Mouse (Mus musculus): ENCODE data around the gene Ppp6r3. TPM values are rescaled to one million over a fixed set of nuclear protein-coding genes. Genes with fewer than 3 reads are reported as not detected.
"Not testable (repeated sequence)": the region's sequence is repeated elsewhere in the genome, so short reads cannot be mapped to it uniquely, and the experiment has no call there.

Gene Ppp6r3
- total and polyA plus RNA-seq, 3 experiments = 84.7 to 115 (median 105) TPM

- ATAC-seq (ENCODE audit: extremely low read depth, insufficient number of reproducible peaks, low FRiP score, poor library complexity, severe bottlenecking) (no peak), DNase-seq (ENCODE audit: low spot score) (no peak)
- TF ChIP-seq CTCF (IDR thresholded peaks at IDR 0.05; ENCODE audit: low read depth, low read length) = no peak
- no peak for TF ChIP-seq TAL1 (conservative IDR thresholded peaks at IDR 0.05; ENCODE audit: low read depth, low read length)
- TF ChIP-seq GATA1 (IDR thresholded peaks at IDR 0.05; ENCODE audit: borderline replicate concordance, low read length) = no peak
- no peak for TF ChIP-seq GATA2 (IDR thresholded peaks at IDR 0.05; ENCODE audit: borderline replicate concordance, low read depth, low read length)
- no peak for TF ChIP-seq POLR2AphosphoS5 (IDR thresholded peaks at IDR 0.05; ENCODE audit: insufficient replicate concordance, low read depth, low read length)
- Histone ChIP-seq H3K27me3 (ENCODE audit: insufficient read depth, low read length) (no peaks in the 10 kb centered on the region), H3K4me3 (ENCODE audit: low read depth, low read length) (no peak overlapping the region), H3K36me3 (replicated peaks) (peaks cover 73% of the 10 kb centered on the region), H3K9me3 (replicated peaks) (no peaks in the 10 kb centered on the region), H3K4me1 (ENCODE audit: insufficient read depth, low read depth, low read length) (peaks cover 4% of the 10 kb centered on the region; the same call in 1 of the 2 replicates)
These were observed 36.1 kb downstream of the Ppp6r3 start for GRCm38 (mm10) chr19:3539456-3539855.

- no peak for ATAC-seq (ENCODE audit: extremely low read depth, insufficient number of reproducible peaks, low FRiP score, poor library complexity, severe bottlenecking)
- no peak for DNase-seq (ENCODE audit: low spot score)
- Histone ChIP-seq H3K4me3 (ENCODE audit: low read depth, low read length) (no peak overlapping the region), H3K9me3 (replicated peaks) (no peaks in the 10 kb centered on the region), H3K4me1 (ENCODE audit: insufficient read depth, low read depth, low read length) (peaks cover 8% of the 10 kb centered on the region; the same call in 1 of the 2 replicates), H3K27me3 (ENCODE audit: insufficient read depth, low read length) (no peaks in the 10 kb centered on the region), H3K36me3 (replicated peaks) (peaks cover 75% of the 10 kb centered on the region)
- TF ChIP-seq GATA1 (IDR thresholded peaks at IDR 0.05; ENCODE audit: borderline replicate concordance, low read length) = no peak
- no peak for TF ChIP-seq TAL1 (conservative IDR thresholded peaks at IDR 0.05; ENCODE audit: low read depth, low read length)
- TF ChIP-seq GATA2 (IDR thresholded peaks at IDR 0.05; ENCODE audit: borderline replicate concordance, low read depth, low read length) = no peak
- no peak for TF ChIP-seq CTCF (IDR thresholded peaks at IDR 0.05; ENCODE audit: low read depth, low read length)
- no peak for TF ChIP-seq POLR2AphosphoS5 (IDR thresholded peaks at IDR 0.05; ENCODE audit: insufficient replicate concordance, low read depth, low read length)
These were observed 37.9 kb downstream of the Ppp6r3 start for GRCm38 (mm10) chr19:3537658-3538057.

- no peak for ATAC-seq (ENCODE audit: extremely low read depth, insufficient number of reproducible peaks, low FRiP score, poor library complexity, severe bottlenecking)
- Histone ChIP-seq H3K4me1 (ENCODE audit: insufficient read depth, low read depth, low read length) (peaks cover 4% of the 10 kb centered on the region; the same call in 1 of the 2 replicates), H3K36me3 (replicated peaks) (peaks cover 63% of the 10 kb centered on the region), H3K9me3 (replicated peaks) (no peaks in the 10 kb centered on the region), H3K4me3 (ENCODE audit: low read depth, low read length) (no peak overlapping the region), H3K27me3 (ENCODE audit: insufficient read depth, low read length) (no peaks in the 10 kb centered on the region)
- no peak for DNase-seq (ENCODE audit: low spot score)
- TF ChIP-seq CTCF (IDR thresholded peaks at IDR 0.05; ENCODE audit: low read depth, low read length) (no peak), GATA2 (IDR thresholded peaks at IDR 0.05; ENCODE audit: borderline replicate concordance, low read depth, low read length) (no peak), TAL1 (conservative IDR thresholded peaks at IDR 0.05; ENCODE audit: low read depth, low read length) (no peak), GATA1 (IDR thresholded peaks at IDR 0.05; ENCODE audit: borderline replicate concordance, low read length) (no peak), POLR2AphosphoS5 (IDR thresholded peaks at IDR 0.05; ENCODE audit: insufficient replicate concordance, low read depth, low read length) (no peak)
These were observed 40.6 kb downstream of the Ppp6r3 start for GRCm38 (mm10) chr19:3534945-3535344.

- not testable (repeated sequence) for H3K4me1 ChIP-seq (ENCODE audit: insufficient read depth, low read depth, low read length); H3K9me3 ChIP-seq (replicated peaks); DNase-seq (ENCODE audit: low spot score); H3K4me3 ChIP-seq (ENCODE audit: low read depth, low read length); ATAC-seq (ENCODE audit: extremely low read depth, insufficient number of reproducible peaks, low FRiP score, poor library complexity, severe bottlenecking); H3K27me3 ChIP-seq (ENCODE audit: insufficient read depth, low read length)
- peaks cover 57% of the 10 kb centered on the region for H3K36me3 ChIP-seq (replicated peaks)
These were observed 42.1 kb downstream of the Ppp6r3 start for GRCm38 (mm10) chr19:3533266-3533966.

- Histone ChIP-seq H3K36me3 (replicated peaks) (peaks cover 54% of the 10 kb centered on the region), H3K4me1 (ENCODE audit: insufficient read depth, low read depth, low read length) (peaks cover 7% of the 10 kb centered on the region; the same call in 1 of the 2 replicates), H3K4me3 (ENCODE audit: low read depth, low read length) (no peak overlapping the region), H3K27me3 (ENCODE audit: insufficient read depth, low read length) (no peaks in the 10 kb centered on the region), H3K9me3 (replicated peaks) (no peaks in the 10 kb centered on the region)
- TF ChIP-seq GATA1 (IDR thresholded peaks at IDR 0.05; ENCODE audit: borderline replicate concordance, low read length) = no peak
- TF ChIP-seq GATA2 (IDR thresholded peaks at IDR 0.05; ENCODE audit: borderline replicate concordance, low read depth, low read length) = no peak
- TF ChIP-seq CTCF (IDR thresholded peaks at IDR 0.05; ENCODE audit: low read depth, low read length) = no peak
- TF ChIP-seq POLR2AphosphoS5 (IDR thresholded peaks at IDR 0.05; ENCODE audit: insufficient replicate concordance, low read depth, low read length) = no peak
- no peak for TF ChIP-seq TAL1 (conservative IDR thresholded peaks at IDR 0.05; ENCODE audit: low read depth, low read length)
- no peak for DNase-seq (ENCODE audit: low spot score)
- no peak for ATAC-seq (ENCODE audit: extremely low read depth, insufficient number of reproducible peaks, low FRiP score, poor library complexity, severe bottlenecking)
These were observed 42.8 kb downstream of the Ppp6r3 start for GRCm38 (mm10) chr19:3532717-3533260.

- DNase-seq (ENCODE audit: low spot score) (no peak), ATAC-seq (ENCODE audit: extremely low read depth, insufficient number of reproducible peaks, low FRiP score, poor library complexity, severe bottlenecking) (no peak)
- no peak for TF ChIP-seq GATA2 (IDR thresholded peaks at IDR 0.05; ENCODE audit: borderline replicate concordance, low read depth, low read length)
- TF ChIP-seq POLR2AphosphoS5 (IDR thresholded peaks at IDR 0.05; ENCODE audit: insufficient replicate concordance, low read depth, low read length) = no peak
- TF ChIP-seq GATA1 (IDR thresholded peaks at IDR 0.05; ENCODE audit: borderline replicate concordance, low read length) = no peak
- TF ChIP-seq TAL1 (conservative IDR thresholded peaks at IDR 0.05; ENCODE audit: low read depth, low read length) = no peak
- TF ChIP-seq CTCF (IDR thresholded peaks at IDR 0.05; ENCODE audit: low read depth, low read length) = no peak
- Histone ChIP-seq H3K27me3 (ENCODE audit: insufficient read depth, low read length) (no peaks in the 10 kb centered on the region), H3K9me3 (replicated peaks) (no peaks in the 10 kb centered on the region), H3K36me3 (replicated peaks) (peaks cover 54% of the 10 kb centered on the region), H3K4me3 (ENCODE audit: low read depth, low read length) (no peak overlapping the region), H3K4me1 (ENCODE audit: insufficient read depth, low read depth, low read length) (peaks cover 7% of the 10 kb centered on the region; the same call in 1 of the 2 replicates)
These were observed 45.8 kb downstream of the Ppp6r3 start for GRCm38 (mm10) chr19:3529781-3530180.

All from G1E (cell line).